In genomic region chr13:42459892-42460291, GRCm38 (mm10) we compare ENCODE assay signal across 22 mouse cellular contexts.
"Had no signal": no experiment of that assay in that cellular context is flagged by ENCODE, and none has a peak within 500 bp of the region (broad histone marks: within the 10 kb centered on the region; RNA-seq: fewer than 3 reads in every experiment).

No protein-coding gene starts in this region.

- H3K36me3 ChIP-seq: limb, embryonic 10.5 days; limb, embryonic 13.5 days; liver, embryonic 12.5 days; liver, embryonic 15.5 days; lung, embryonic 15.5 days; midbrain, embryonic 10.5 days; midbrain, embryonic 13.5 days; stomach, embryonic 15.5 days had no signal

- H3K9ac ChIP-seq: limb, embryonic 13.5 days; liver, embryonic 12.5 days; liver, embryonic 15.5 days; lung, embryonic 15.5 days; midbrain, embryonic 13.5 days; stomach, embryonic 15.5 days had no signal

- H3K9me3 ChIP-seq: limb, embryonic 10.5 days; limb, embryonic 13.5 days; liver, embryonic 12.5 days; liver, embryonic 15.5 days; lung, embryonic 15.5 days; midbrain, embryonic 10.5 days; midbrain, embryonic 13.5 days; stomach, embryonic 15.5 days had no signal

- H3K27me3 ChIP-seq: limb, embryonic 13.5 days; liver, embryonic 12.5 days; liver, embryonic 15.5 days; lung, embryonic 15.5 days; megakaryocyte, embryonic 14.5 days; midbrain, embryonic 13.5 days; stomach, embryonic 15.5 days had no signal

- H3K27ac ChIP-seq: limb, embryonic 10.5 days; limb, embryonic 13.5 days; liver, embryonic 12.5 days; liver, embryonic 15.5 days; lung, embryonic 15.5 days; midbrain, embryonic 10.5 days; midbrain, embryonic 13.5 days; stomach, embryonic 15.5 days had no signal

- H3K4me1 ChIP-seq: limb, embryonic 10.5 days; limb, embryonic 13.5 days; liver, embryonic 12.5 days; liver, embryonic 15.5 days; lung, embryonic 15.5 days; megakaryocyte, embryonic 14.5 days; midbrain, embryonic 10.5 days; midbrain, embryonic 13.5 days; stomach, embryonic 15.5 days had no signal

- ATAC-seq: liver, embryonic 12.5 days; midbrain, embryonic 13.5 days; midbrain, embryonic 16.5 days had no signal

- H3K4me3 ChIP-seq: limb, embryonic 10.5 days; limb, embryonic 13.5 days; liver, embryonic 12.5 days; liver, embryonic 15.5 days; lung, embryonic 15.5 days; megakaryocyte, embryonic 14.5 days; midbrain, embryonic 10.5 days; midbrain, embryonic 13.5 days; stomach, embryonic 15.5 days had no signal

- DNase-seq: kidney, adult 11 months; kidney, adult 9 months; kidney, postnatal 14 days; kidney, postnatal 4 days; liver; lung, adult 18-20 months; lung, postnatal 10 days; lung, postnatal 36 days; right cerebral cortex, postnatal 25 days; spleen, adult 18-20 months; thymus, adult 18-20 months; thymus, postnatal 4 days had no signal

- H3K4me2 ChIP-seq: limb, embryonic 13.5 days; liver, embryonic 12.5 days; liver, embryonic 15.5 days; lung, embryonic 15.5 days; midbrain, embryonic 13.5 days; stomach, embryonic 15.5 days had no signal
